Mouse (Mus musculus): ENCODE measurements at regions not wholly inside any gene's neighbourhood (a gene's known extent, or its start where the extent isn't known, plus 50 kb on each side); places are given as distances from the start of the nearest gene placed in this dataset.

GRCm38 (mm10) chr8:127759906-127760305 is 598.5 kb upstream of the Nrp1 start:
- ATAC-seq (ENCODE audit: low FRiP score, low read depth) = no peak
- 86% methylated on average over 5 of the region's 5 CpGs for WGBS
- Histone ChIP-seq H3K9me3 (no peaks in the 10 kb centered on the region), H3K9ac (replicated peaks) (no peak overlapping the region), H3K27ac (replicated peaks) (no peak overlapping the region), H3K4me2 (replicated peaks) (no peak overlapping the region), H3K4me1 (no peaks in the 10 kb centered on the region), H3K4me3 (no peak overlapping the region), H3K27me3 (no peaks in the 10 kb centered on the region), H3K36me3 (no peaks in the 10 kb centered on the region)

- Histone ChIP-seq H3K27ac (replicated peaks) (no peak overlapping the region), H3K4me3 (no peak overlapping the region), H3K9ac (replicated peaks) (no peak overlapping the region), H3K9me3 (no peaks in the 10 kb centered on the region), H3K4me1 (no peaks in the 10 kb centered on the region), H3K27me3 (no peaks in the 10 kb centered on the region), H3K4me2 (replicated peaks) (no peak overlapping the region), H3K36me3 (no peaks in the 10 kb centered on the region)
- WGBS = 90% methylated on average over 5 of the region's 5 CpGs
- ATAC-seq (ENCODE audit: low FRiP score, low read depth) = no peak
Measured at GRCm38 (mm10) chr8:127765199-127765598, 593.2 kb upstream of the Nrp1 start.

DNA sequence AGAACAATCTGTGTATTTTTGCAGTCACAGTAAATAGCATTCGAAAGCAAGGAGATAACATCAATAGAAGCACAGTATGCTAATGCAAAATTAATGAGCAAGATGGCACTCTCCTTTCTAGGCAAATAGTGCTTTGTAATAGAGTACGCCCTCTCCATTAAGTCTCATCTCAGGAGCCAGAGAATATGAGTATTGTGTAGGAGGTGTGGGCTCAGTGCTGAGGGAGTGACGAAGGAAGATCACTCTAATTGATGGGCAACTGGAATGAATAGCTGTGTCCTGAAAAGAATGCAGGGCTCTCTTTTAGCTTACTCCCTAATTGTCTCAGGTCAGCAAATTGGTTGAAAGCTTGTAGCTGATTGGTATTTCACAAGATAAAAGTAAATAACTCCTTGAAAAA is 590.1 kb upstream of the Nrp1 start:
- no peak overlapping the region for H3K4me2 ChIP-seq (replicated peaks)
- H3K9me3 ChIP-seq = no peaks in the 10 kb centered on the region
- no peaks in the 10 kb centered on the region for H3K36me3 ChIP-seq
- no peak overlapping the region for H3K4me3 ChIP-seq
- WGBS = 50% methylated on average over 3 of the region's 3 CpGs
- no peak overlapping the region for H3K27ac ChIP-seq (replicated peaks)
- H3K4me1 ChIP-seq = no peaks in the 10 kb centered on the region
- H3K27me3 ChIP-seq = no peaks in the 10 kb centered on the region
- no peak overlapping the region for H3K9ac ChIP-seq (replicated peaks)
- ATAC-seq (ENCODE audit: low FRiP score, low read depth) = no peak

DNA sequence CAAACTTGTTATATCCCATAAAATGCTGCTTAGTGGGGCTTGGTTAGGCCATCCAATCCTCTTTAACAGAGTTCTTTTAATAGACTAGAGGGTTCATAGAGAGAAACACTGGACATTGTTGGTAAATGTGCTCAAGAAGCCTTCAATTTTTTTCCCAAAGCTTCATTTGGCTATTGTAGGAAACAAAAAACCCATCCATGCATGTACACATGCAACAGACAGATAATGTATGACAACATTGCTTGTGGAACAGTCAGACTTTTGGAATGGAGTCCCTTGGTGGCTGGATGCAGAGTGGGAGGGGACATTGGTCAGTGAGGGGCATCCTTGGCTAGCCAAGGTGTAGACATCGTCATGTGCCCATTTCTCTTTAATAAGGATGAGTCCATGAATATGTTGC is 588.8 kb upstream of the Nrp1 start:
- Histone ChIP-seq H3K36me3 (no peaks in the 10 kb centered on the region), H3K4me2 (replicated peaks) (no peak overlapping the region), H3K27me3 (no peaks in the 10 kb centered on the region), H3K4me3 (no peak overlapping the region), H3K4me1 (0 out of 2 replicates have a peak, but pooled peaks cover 7% of the 10 kb centered on the region), H3K9me3 (no peaks in the 10 kb centered on the region), H3K9ac (replicated peaks) (no peak overlapping the region), H3K27ac (replicated peaks) (no peak overlapping the region)
- 96% methylated on average over 1 of the region's 1 CpGs for WGBS
- ATAC-seq (ENCODE audit: low FRiP score, low read depth) = no peak

GRCm38 (mm10) chr8:127771781-127772180 is 586.6 kb upstream of the Nrp1 start:
- Histone ChIP-seq H3K4me1 (peaks cover 17% of the 10 kb centered on the region), H3K27me3 (0 out of 2 replicates have a peak, but pooled peaks cover 2% of the 10 kb centered on the region), H3K9ac (replicated peaks) (no peak overlapping the region), H3K9me3 (no peaks in the 10 kb centered on the region), H3K36me3 (no peaks in the 10 kb centered on the region), H3K27ac (replicated peaks) (no peak overlapping the region), H3K4me3 (no peak overlapping the region), H3K4me2 (replicated peaks) (no peak overlapping the region)
- WGBS = 70% methylated on average over 1 of the region's 1 CpGs
- no peak for ATAC-seq (ENCODE audit: low FRiP score, low read depth)

DNA sequence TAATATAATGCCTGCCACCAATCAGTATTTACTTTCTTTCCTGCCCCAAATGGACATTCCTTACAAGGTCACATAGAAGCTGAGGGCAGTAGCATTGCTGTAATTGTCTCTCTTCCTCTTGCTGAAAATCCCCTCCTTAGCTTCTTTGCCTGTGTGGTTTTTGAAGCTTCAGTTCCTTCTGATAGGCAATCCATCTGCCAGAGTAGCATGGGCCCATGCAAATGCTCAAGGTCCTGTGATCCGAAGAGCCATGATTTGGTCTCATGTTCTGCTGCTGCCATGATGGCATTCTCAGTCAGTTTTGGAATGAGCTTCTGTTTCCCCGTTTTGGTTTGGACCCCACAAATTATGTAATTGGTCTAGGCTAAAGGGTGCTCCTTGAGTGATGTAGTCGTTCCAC is 586.0 kb upstream of the Nrp1 start:
- no peak for ATAC-seq (ENCODE audit: low FRiP score, low read depth)
- no peaks in the 10 kb centered on the region for H3K36me3 ChIP-seq
- no peaks in the 10 kb centered on the region for H3K9me3 ChIP-seq
- H3K4me2 ChIP-seq (replicated peaks) = no peak overlapping the region
- peaks cover 17% of the 10 kb centered on the region for H3K4me1 ChIP-seq
- WGBS = 94% methylated on average over 3 of the region's 3 CpGs
- H3K4me3 ChIP-seq = no peak overlapping the region
- no peak overlapping the region for H3K27ac ChIP-seq (replicated peaks)
- no peak overlapping the region for H3K9ac ChIP-seq (replicated peaks)
- H3K27me3 ChIP-seq = 0 out of 2 replicates have a peak, but pooled peaks cover 4% of the 10 kb centered on the region

- Histone ChIP-seq H3K9me3 (no peaks in the 10 kb centered on the region), H3K4me3 (no peak overlapping the region), H3K27ac (replicated peaks) (no peak overlapping the region), H3K4me2 (replicated peaks) (no peak overlapping the region), H3K27me3 (0 out of 2 replicates have a peak, but pooled peaks cover 4% of the 10 kb centered on the region), H3K4me1 (peaks cover 17% of the 10 kb centered on the region), H3K9ac (replicated peaks) (no peak overlapping the region), H3K36me3 (no peaks in the 10 kb centered on the region)
- no peak for ATAC-seq (ENCODE audit: low FRiP score, low read depth)
- WGBS = 92% methylated on average over 2 of the region's 2 CpGs
Measured at GRCm38 (mm10) chr8:127772917-127773316, 585.5 kb upstream of the Nrp1 start.

DNA sequence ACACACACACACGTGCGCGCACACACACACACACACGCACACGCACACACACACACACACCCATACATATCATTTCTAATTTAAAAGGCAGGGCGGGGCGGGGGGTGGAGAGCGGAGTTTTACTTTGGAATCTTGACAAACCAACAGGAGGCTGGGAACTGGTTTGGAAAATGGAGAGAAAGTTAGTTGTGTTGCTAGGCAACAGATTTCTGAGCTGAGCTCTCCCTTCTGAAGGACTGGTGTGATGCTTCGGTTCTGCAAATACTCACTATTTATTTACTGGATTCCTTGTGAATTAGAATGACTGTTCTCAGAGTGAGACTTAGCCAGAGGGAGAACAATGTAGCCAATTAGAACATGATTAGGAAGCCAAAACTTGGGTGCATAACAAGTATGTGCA is 583.8 kb upstream of the Nrp1 start:
- Histone ChIP-seq H3K9me3 (no peaks in the 10 kb centered on the region), H3K27me3 (0 out of 2 replicates have a peak, but pooled peaks cover 4% of the 10 kb centered on the region), H3K4me1 (peaks cover 29% of the 10 kb centered on the region), H3K9ac (replicated peaks) (no peak overlapping the region), H3K4me3 (no peak overlapping the region), H3K36me3 (no peaks in the 10 kb centered on the region), H3K4me2 (replicated peaks) (no peak overlapping the region), H3K27ac (replicated peaks) (no peak overlapping the region)
- 52% methylated on average over 9 of the region's 9 CpGs for WGBS
- ATAC-seq (ENCODE audit: low FRiP score, low read depth) = no peak; the same call in 1 of the 2 replicates

GRCm38 (mm10) chr8:127775160-127775559 is 583.2 kb upstream of the Nrp1 start:
- Histone ChIP-seq H3K27ac (replicated peaks) (no peak overlapping the region), H3K4me3 (no peak overlapping the region), H3K9ac (replicated peaks) (no peak overlapping the region), H3K36me3 (no peaks in the 10 kb centered on the region), H3K9me3 (no peaks in the 10 kb centered on the region), H3K27me3 (0 out of 2 replicates have a peak, but pooled peaks cover 4% of the 10 kb centered on the region), H3K4me2 (replicated peaks) (no peak overlapping the region; the same call in 1 of the 2 replicates), H3K4me1 (peaks cover 30% of the 10 kb centered on the region)
- 0% methylated on average over 1 of the region's 1 CpGs for WGBS
- ATAC-seq (ENCODE audit: low FRiP score, low read depth) = 0 out of 2 replicates have a peak, but pooled peaks have one; percentile 24

DNA sequence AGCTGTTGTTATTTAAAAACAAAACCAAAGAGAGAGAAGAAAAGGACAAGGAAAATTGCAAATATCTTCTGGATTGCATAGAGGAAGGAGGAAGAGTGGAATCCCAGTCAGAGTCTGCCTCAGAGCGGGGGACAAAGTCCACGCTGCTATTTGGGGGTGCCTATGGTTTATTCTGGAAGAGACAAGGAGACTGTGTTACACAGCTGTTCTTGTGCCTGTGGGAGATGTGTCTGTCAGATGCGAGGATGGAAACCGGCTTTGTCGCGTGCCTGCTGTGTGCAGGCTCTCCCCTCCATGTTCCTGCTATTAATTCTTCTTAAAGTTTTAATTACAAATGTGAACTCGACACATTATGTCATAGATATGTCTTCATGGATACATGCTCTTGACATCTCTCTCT is 582.7 kb upstream of the Nrp1 start:
- Histone ChIP-seq H3K27ac (replicated peaks) (no peak overlapping the region), H3K4me1 (peaks cover 30% of the 10 kb centered on the region), H3K36me3 (no peaks in the 10 kb centered on the region), H3K9ac (replicated peaks) (no peak overlapping the region), H3K4me2 (replicated peaks) (peak overlapping the region; percentile 18), H3K9me3 (no peaks in the 10 kb centered on the region), H3K27me3 (0 out of 2 replicates have a peak, but pooled peaks cover 4% of the 10 kb centered on the region), H3K4me3 (no peak overlapping the region)
- 14% methylated on average over 7 of the region's 7 CpGs for WGBS
- 0 out of 2 replicates have a peak, but pooled peaks have one; percentile 21 for ATAC-seq (ENCODE audit: low FRiP score, low read depth)

- no peak for ATAC-seq (ENCODE audit: low FRiP score, low read depth)
- H3K4me2 ChIP-seq (replicated peaks) = no peak overlapping the region
- H3K9ac ChIP-seq (replicated peaks) = no peak overlapping the region
- H3K36me3 ChIP-seq = no peaks in the 10 kb centered on the region
- no peak overlapping the region for H3K27ac ChIP-seq (replicated peaks)
- H3K4me3 ChIP-seq = no peak overlapping the region
- H3K9me3 ChIP-seq = no peaks in the 10 kb centered on the region
- 0 out of 2 replicates have a peak, but pooled peaks cover 4% of the 10 kb centered on the region for H3K27me3 ChIP-seq
- peaks cover 30% of the 10 kb centered on the region for H3K4me1 ChIP-seq
- WGBS = 70% methylated on average over 4 of the region's 4 CpGs
Measured at GRCm38 (mm10) chr8:127778352-127779020, 579.9 kb upstream of the Nrp1 start.

DNA sequence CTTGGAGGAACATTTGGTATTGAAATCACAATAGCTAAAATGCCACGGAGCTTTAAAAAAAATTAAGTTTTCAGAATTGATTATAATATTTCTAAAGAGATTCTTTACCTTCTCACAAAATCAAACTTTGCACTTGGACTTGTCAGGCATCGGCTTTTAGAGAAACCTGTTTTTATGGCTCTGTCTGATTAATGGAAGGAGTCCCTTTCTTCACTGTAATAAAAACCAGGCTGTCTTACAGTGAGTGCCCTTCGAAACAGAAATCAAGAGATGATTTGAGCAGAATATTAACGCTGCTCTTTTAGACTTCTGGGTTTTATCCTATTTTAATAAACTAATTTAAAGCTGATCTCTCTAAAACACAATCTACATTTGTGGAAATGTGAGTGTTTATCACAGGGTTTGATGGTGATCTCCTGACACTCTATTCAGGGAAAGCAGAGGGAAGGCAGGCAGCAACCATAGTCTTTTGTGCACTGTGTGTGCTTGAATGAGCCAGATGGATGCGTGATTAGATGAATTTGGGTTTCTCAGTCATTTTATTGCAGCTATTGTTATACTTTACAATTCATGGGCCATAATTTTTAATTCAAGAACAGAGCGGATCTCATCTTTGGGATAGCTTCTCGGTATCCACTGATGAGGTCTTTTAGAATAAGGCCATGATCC is 579.2 kb upstream of the Nrp1 start:
- H3K4me2 ChIP-seq (replicated peaks) = no peak overlapping the region
- no peak overlapping the region for H3K9ac ChIP-seq (replicated peaks)
- peaks cover 25% of the 10 kb centered on the region for H3K4me1 ChIP-seq
- no peak overlapping the region for H3K27ac ChIP-seq (replicated peaks)
- no peaks in the 10 kb centered on the region for H3K9me3 ChIP-seq
- 0 out of 2 replicates have a peak, but pooled peaks cover 4% of the 10 kb centered on the region for H3K27me3 ChIP-seq
- no peak for ATAC-seq (ENCODE audit: low FRiP score, low read depth)
- H3K36me3 ChIP-seq = no peaks in the 10 kb centered on the region
- no peak overlapping the region for H3K4me3 ChIP-seq
- WGBS = 65% methylated on average over 7 of the region's 7 CpGs

Measured in midbrain, embryonic 12.5 days (tissue).